In genomic region chr9:69456406-69457075, GRCm38 (mm10) we compare ENCODE assay signal across 9 mouse cellular contexts. TPM values are rescaled to one million over a fixed set of nuclear protein-coding genes. Genes with fewer than 3 reads are reported as not detected.
DNase-seq lines count a peak whose midpoint lies in the region; ATAC-seq and TF ChIP-seq lines count a peak whose summit lies in the region.
"Had no signal": no experiment of that assay in that cellular context is flagged by ENCODE, and none has a peak within 500 bp of the region (broad histone marks: within the 10 kb centered on the region; RNA-seq: fewer than 3 reads in every experiment).

No protein-coding gene starts in this region.

- H3K79me2 ChIP-seq in C2C12 (ENCODE audit: control insufficient read depth, insufficient read depth): peaks cover 74% of the 10 kb centered on the region

- WGBS in hindbrain, embryonic 13.5 days: 84% methylated on average over 15 of the region's 15 CpGs
- 89% methylated on average over 15 of the region's 15 CpGs for WGBS in hindbrain, embryonic 10.5 days
- WGBS in embryonic facial prominence, embryonic 15.5 days: 33% methylated on average over 15 of the region's 15 CpGs
- 44% methylated on average over 15 of the region's 15 CpGs for WGBS in limb, embryonic 15.5 days

- H3K9me3 ChIP-seq in hindbrain, embryonic 13.5 days: no peaks in the 10 kb centered on the region
- no peaks in the 10 kb centered on the region for H3K9me3 ChIP-seq in hindbrain, embryonic 10.5 days
- H3K9me3 ChIP-seq in embryonic facial prominence, embryonic 15.5 days (replicated peaks): no peaks in the 10 kb centered on the region
- H3K9me3 ChIP-seq in limb, embryonic 15.5 days: no peaks in the 10 kb centered on the region

- no peaks in the 10 kb centered on the region for H3K36me3 ChIP-seq in hindbrain, embryonic 13.5 days
- H3K36me3 ChIP-seq in hindbrain, embryonic 10.5 days: no peaks in the 10 kb centered on the region
- H3K36me3 ChIP-seq in C2C12 (ENCODE audit: control insufficient read depth, insufficient read depth): peaks cover 43% of the 10 kb centered on the region
- H3K36me3 ChIP-seq in embryonic facial prominence, embryonic 15.5 days: peaks cover 12% of the 10 kb centered on the region; the same call in 1 of the 2 replicates
- H3K36me3 ChIP-seq in limb, embryonic 15.5 days: peaks cover 10% of the 10 kb centered on the region; the same call in 1 of the 2 replicates

- 0 out of 2 replicates have a peak overlapping the region, but pooled peaks have one; percentile 0 for H3K4me2 ChIP-seq in hindbrain, embryonic 13.5 days
- H3K4me2 ChIP-seq in embryonic facial prominence, embryonic 15.5 days (replicated peaks): peak overlapping the region; percentile 65
- H3K4me2 ChIP-seq in limb, embryonic 15.5 days: peak overlapping the region; percentile 62

- H3K9ac ChIP-seq in hindbrain, embryonic 13.5 days: no peak overlapping the region
- H3K9ac ChIP-seq in embryonic facial prominence, embryonic 15.5 days: no peak overlapping the region; the same call in 1 of the 2 replicates
- H3K9ac ChIP-seq in limb, embryonic 15.5 days: no peak overlapping the region

- peak overlapping the region; percentile 2 for H3ac ChIP-seq in C2C12 (ENCODE audit: control insufficient read depth, insufficient read length, low read depth)

- H3K4me3 ChIP-seq in hindbrain, embryonic 13.5 days: no peak overlapping the region
- no peak overlapping the region for H3K4me3 ChIP-seq in hindbrain, embryonic 10.5 days
- H3K4me3 ChIP-seq in C2C12 (ENCODE audit: insufficient read depth, poor library complexity, severe bottlenecking): peak overlapping the region; percentile 94
- peak overlapping the region; percentile 87 for H3K4me3 ChIP-seq in embryonic facial prominence, embryonic 15.5 days (replicated peaks)
- H3K4me3 ChIP-seq in limb, embryonic 15.5 days: peak overlapping the region; percentile 72

- DNase-seq in hindbrain, embryonic 10.5 days (ENCODE audit: low spot score): no peak
- DNase-seq in embryo, embryonic 10 days (ENCODE audit: low spot score): no peak
- no peak for DNase-seq in gastrocnemius, adult 18-20 months (ENCODE audit: low spot score)
- no peak for DNase-seq in left cerebral cortex, postnatal 10 days (ENCODE audit: extremely low spot score in 1 of 2, low spot score in 2 of 2)
- DNase-seq: gastrocnemius, postnatal 36 days had no signal

- intact Hi-C loops in left cerebral cortex, postnatal 10 days (cut with DNase I): no loop called here

- H3K79me3 ChIP-seq in C2C12 (ENCODE audit: low read depth): peaks cover 65% of the 10 kb centered on the region

- no peak for ATAC-seq in hindbrain, embryonic 13.5 days (ENCODE audit: low FRiP score)
- no peak for ATAC-seq in embryonic facial prominence, embryonic 15.5 days (ENCODE audit: insufficient number of reproducible peaks, low FRiP score, low TSS enrichment, low read depth)
- no peak for ATAC-seq in limb, embryonic 15.5 days (ENCODE audit: insufficient number of reproducible peaks, low FRiP score, low TSS enrichment, low read depth)

- peaks cover 30% of the 10 kb centered on the region for H3K27me3 ChIP-seq in hindbrain, embryonic 13.5 days
- peaks cover 50% of the 10 kb centered on the region for H3K27me3 ChIP-seq in hindbrain, embryonic 10.5 days (ENCODE audit: insufficient read depth, poor library complexity, severe bottlenecking)
- no peaks in the 10 kb centered on the region for H3K27me3 ChIP-seq in C2C12 (ENCODE audit: control insufficient read depth, insufficient read depth, insufficient read length)
- no peaks in the 10 kb centered on the region for H3K27me3 ChIP-seq in embryonic facial prominence, embryonic 15.5 days
- no peaks in the 10 kb centered on the region for H3K27me3 ChIP-seq in limb, embryonic 15.5 days

- H3K27ac ChIP-seq in hindbrain, embryonic 13.5 days: no peak overlapping the region; the same call in 1 of the 2 replicates
- no peak overlapping the region for H3K27ac ChIP-seq in hindbrain, embryonic 10.5 days
- H3K27ac ChIP-seq in embryonic facial prominence, embryonic 15.5 days (replicated peaks): peak overlapping the region; percentile 99
- peak overlapping the region; percentile 99 for H3K27ac ChIP-seq in limb, embryonic 15.5 days

- TF ChIP-seq CTCF in C2C12 (IDR thresholded peaks at IDR 0.05; ENCODE audit: control insufficient read depth, insufficient read depth, insufficient read length): no peak

- H3K4me1 ChIP-seq in hindbrain, embryonic 13.5 days (replicated peaks): peaks cover 42% of the 10 kb centered on the region
- peaks cover 48% of the 10 kb centered on the region for H3K4me1 ChIP-seq in hindbrain, embryonic 10.5 days (replicated peaks)
- peaks cover 82% of the 10 kb centered on the region for H3K4me1 ChIP-seq in embryonic facial prominence, embryonic 15.5 days
- peaks cover 79% of the 10 kb centered on the region for H3K4me1 ChIP-seq in limb, embryonic 15.5 days

TF ChIP-seq in C2C12, 6 proteins besides CTCF, POLR2A, EP300 and RAD21:
- TF ChIP-seq MAX (IDR thresholded peaks at IDR 0.05): peak; percentile 84
- TF ChIP-seq MYOG (IDR thresholded peaks at IDR 0.05; ENCODE audit: control insufficient read depth, extremely low read depth, insufficient read length): no peak
- TF ChIP-seq USF1 (IDR thresholded peaks at IDR 0.05; ENCODE audit: low read depth): peak; percentile 71
TF ChIP-seq in C2C12: peak in this region for 2.

RNA-seq across cellular contexts. Expression of gene Anxa2, which starts 3.1 kb away (rescaled TPM):
- 187 TPM in 2 replicates for polyA plus RNA-seq in hindbrain, embryonic 13.5 days (2015; fragmentation: Nextera tagmentation; extraction: Ambion mirVana)
- polyA plus RNA-seq in hindbrain, embryonic 10.5 days (2016; fragmentation: Nextera tagmentation; extraction: Ambion mirVana): 146 and 230 TPM in 2 replicates
- 2,389 TPM for polyA plus RNA-seq in C2C12 (2012; fragmentation: generic; extraction: Trizol)
- 1,678 and 1,714 TPM in 2 replicates for polyA plus RNA-seq in embryonic facial prominence, embryonic 15.5 days (2015; fragmentation: Nextera tagmentation; extraction: Ambion mirVana)
- 1,913 and 2,040 TPM in 2 replicates for polyA plus RNA-seq in limb, embryonic 15.5 days (2015; fragmentation: Nextera tagmentation; extraction: Ambion mirVana)
- 10 to 100 TPM; 29.4 to 53.6 TPM for total RNA-seq in gastrocnemius, adult 18-20 months (2021)
- 10 to 100 TPM; 15.9 to 17.0 TPM for total RNA-seq in left cerebral cortex, postnatal 10 days (2021)

RNA-seq across cellular contexts. Expression of gene Ice2, which starts 58.8 kb away (rescaled TPM):
- polyA plus RNA-seq in hindbrain, embryonic 13.5 days (2015; fragmentation: Nextera tagmentation; extraction: Ambion mirVana): 11.4 and 12.5 TPM in 2 replicates
- 15.9 and 20.1 TPM in 2 replicates for polyA plus RNA-seq in hindbrain, embryonic 10.5 days (2016; fragmentation: Nextera tagmentation; extraction: Ambion mirVana)
- 2.6 TPM for polyA plus RNA-seq in C2C12 (2012; fragmentation: generic; extraction: Trizol)
- polyA plus RNA-seq in embryonic facial prominence, embryonic 15.5 days (2015; fragmentation: Nextera tagmentation; extraction: Ambion mirVana): 16.4 and 19.0 TPM in 2 replicates
- polyA plus RNA-seq in limb, embryonic 15.5 days (2015; fragmentation: Nextera tagmentation; extraction: Ambion mirVana): 13.0 and 14.5 TPM in 2 replicates
- total RNA-seq in gastrocnemius, adult 18-20 months (2021): 1 to 10 TPM; 4.5 to 5.3 TPM
- 1 to 10 TPM; 8.3 to 8.9 TPM for total RNA-seq in left cerebral cortex, postnatal 10 days (2021)

Comparison
In these comparisons a context has a peak if more than half of its experiments do, and no peak if none do; other contexts are left out.
1. H3K27ac ChIP-seq: peak in embryonic facial prominence, embryonic 15.5 days (single experiment) and limb, embryonic 15.5 days (single experiment); none in hindbrain, embryonic 13.5 days (single experiment) and hindbrain, embryonic 10.5 days (single experiment).
2. H3K4me2 ChIP-seq: peak in every context shown above with its lines; median percentile 65 in embryonic facial prominence, embryonic 15.5 days; 62 in limb, embryonic 15.5 days; 0 in hindbrain, embryonic 13.5 days.
3. H3K4me3 ChIP-seq: peak in C2C12 (single experiment), embryonic facial prominence, embryonic 15.5 days (single experiment) and limb, embryonic 15.5 days (single experiment); none in hindbrain, embryonic 13.5 days (single experiment) and hindbrain, embryonic 10.5 days (single experiment).